Comparison of ENCODE assay signal across 26 mouse cellular contexts in genomic region chr12:40108143-40108542, GRCm38 (mm10). TPM values are rescaled to one million over a fixed set of nuclear protein-coding genes. Genes with fewer than 3 reads are reported as not detected.
DNase-seq lines count a peak whose midpoint lies in the region; ATAC-seq and TF ChIP-seq lines count a peak whose summit lies in the region.
"Had no signal": no experiment of that assay in that cellular context is flagged by ENCODE, and none has a peak within 500 bp of the region (broad histone marks: within the 10 kb centered on the region; RNA-seq: fewer than 3 reads in every experiment).

No protein-coding gene starts in this region.

- peak; percentile 97 to 99 for TF ChIP-seq EP300 in MEL (IDR thresholded peaks at IDR 0.05; ENCODE audit: low read depth in 1 of 2, low read length in 2 of 2)

- WGBS in intestine, postnatal 0 days: 47% methylated on average over 2 of the region's 2 CpGs

- intact Hi-C loops in heart, postnatal 10 days (cut with DNase I): no loop called here

- H3K9ac ChIP-seq in MEL (ENCODE audit: control insufficient read depth, low read depth, low read length, poor library complexity, severe bottlenecking): no peak overlapping the region
- no peak overlapping the region for H3K9ac ChIP-seq in intestine, postnatal 0 days (ENCODE audit: low read depth, low read length)
- H3K9ac ChIP-seq: embryonic facial prominence, embryonic 12.5 days; embryonic facial prominence, embryonic 15.5 days; forebrain, postnatal 0 days; hindbrain, embryonic 12.5 days; hindbrain, embryonic 15.5 days; intestine, embryonic 15.5 days had no signal

- ATAC-seq in common myeloid progenitor, adult 5-6 weeks (replicated peaks; ENCODE audit: low read depth, poor library complexity, severe bottlenecking): peak; percentile 99
- peak; percentile 28 for ATAC-seq in inflammation-experienced regulatory T-cells, adult 6 months
- ATAC-seq in intestine, postnatal 0 days: no peak
- ATAC-seq: forebrain, embryonic 14.5 days; forebrain, postnatal 0 days; intestine, embryonic 15.5 days had no signal

- peaks cover 13 to 16% of the 10 kb centered on the region in 2 experiments for H3K4me1 ChIP-seq in MEL (ENCODE audit: control insufficient read depth in 1 of 2, insufficient read depth in 2 of 2, low read length in 2 of 2)
- H3K4me1 ChIP-seq in intestine, postnatal 0 days (replicated peaks; ENCODE audit: control insufficient read depth, insufficient read depth, low read length): no peaks in the 10 kb centered on the region
- H3K4me1 ChIP-seq: embryonic facial prominence, embryonic 12.5 days; embryonic facial prominence, embryonic 15.5 days; hindbrain, embryonic 12.5 days; hindbrain, embryonic 15.5 days; intestine, embryonic 15.5 days had no signal

- H3K79me2 ChIP-seq in MEL (ENCODE audit: control insufficient read depth, insufficient read depth, low read length, poor library complexity): no peaks in the 10 kb centered on the region

- TF ChIP-seq RAD21 in MEL (IDR thresholded peaks at IDR 0.05; ENCODE audit: low read depth, low read length): no peak

- DNase-seq in MEL (ENCODE audit: low read depth, low spot score): peak; percentile 92
- DNase-seq in splenic B cell, adult 2 months (ENCODE audit: low read depth, low spot score): peak; percentile 24
- no peak for DNase-seq in heart, postnatal 10 days
- no peak for DNase-seq in gastrocnemius, adult 18-20 months (ENCODE audit: low spot score)
- DNase-seq: adrenal gland, adult 2 months; adrenal gland, postnatal 25 days; cerebellum, adult 11-12 months; cerebellum, adult 8-10 months; cerebellum, postnatal 10 days; cerebellum, postnatal 36 days; forebrain, postnatal 0 days; gastrocnemius, postnatal 25 days; heart, adult 2 months; heart, postnatal 4 days; kidney, adult 18-20 months had no signal

- no peaks in the 10 kb centered on the region for H3K9me3 ChIP-seq in MEL (replicated peaks; ENCODE audit: insufficient read depth, low read length)
- no peaks in the 10 kb centered on the region for H3K9me3 ChIP-seq in intestine, postnatal 0 days (ENCODE audit: control insufficient read depth)
- H3K9me3 ChIP-seq: embryonic facial prominence, embryonic 12.5 days; embryonic facial prominence, embryonic 15.5 days; hindbrain, embryonic 12.5 days; hindbrain, embryonic 15.5 days; intestine, embryonic 15.5 days had no signal

- no peak overlapping the region for H3K4me2 ChIP-seq in intestine, postnatal 0 days (replicated peaks; ENCODE audit: low read depth)
- H3K4me2 ChIP-seq: embryonic facial prominence, embryonic 12.5 days; embryonic facial prominence, embryonic 15.5 days; heart, embryonic 11.5 days; hindbrain, embryonic 12.5 days; hindbrain, embryonic 15.5 days; intestine, embryonic 15.5 days had no signal

- TF ChIP-seq POLR2A in MEL (IDR thresholded peaks at IDR 0.05; ENCODE audit: control insufficient read depth in 1 of 2, insufficient read depth in 1 of 2, low read depth in 1 of 2, low read length in 2 of 2, poor library complexity in 1 of 2): no peak

- H3K27me3 ChIP-seq in MEL (ENCODE audit: control insufficient read depth in 1 of 2, insufficient read depth in 2 of 2, low read length in 2 of 2): no peaks in the 10 kb centered on the region
- H3K27me3 ChIP-seq in splenic B cell, adult 2 months (ENCODE audit: control insufficient read depth, insufficient read depth, low read length, poor library complexity, severe bottlenecking): no peaks in the 10 kb centered on the region
- no peaks in the 10 kb centered on the region for H3K27me3 ChIP-seq in intestine, postnatal 0 days (replicated peaks; ENCODE audit: control insufficient read depth, insufficient read depth, low read length)
- H3K27me3 ChIP-seq: embryonic facial prominence, embryonic 12.5 days; embryonic facial prominence, embryonic 15.5 days; hindbrain, embryonic 12.5 days; hindbrain, embryonic 15.5 days; intestine, embryonic 15.5 days had no signal

- H3K4me3 ChIP-seq in MEL (ENCODE audit: control insufficient read depth in 1 of 2, insufficient read depth in 1 of 2, low read depth in 2 of 2, low read length in 2 of 2): no peak overlapping the region
- no peak overlapping the region for H3K4me3 ChIP-seq in intestine, postnatal 0 days (ENCODE audit: low read depth, low read length)
- H3K4me3 ChIP-seq: embryonic facial prominence, embryonic 12.5 days; embryonic facial prominence, embryonic 15.5 days; heart, adult 2 months; hindbrain, embryonic 12.5 days; hindbrain, embryonic 15.5 days; intestine, embryonic 15.5 days had no signal

- no peak for TF ChIP-seq CTCF in MEL (IDR thresholded peaks at IDR 0.05 in 2 of 3, conservative IDR thresholded peaks at IDR 0.05 in 1 of 3; ENCODE audit: control insufficient read depth in 1 of 3, insufficient read depth in 1 of 3, low read depth in 2 of 3, low read length in 3 of 3, poor library complexity in 1 of 3, severe bottlenecking in 1 of 3)
- TF ChIP-seq CTCF in intestine, postnatal 0 days (IDR thresholded peaks at IDR 0.05; ENCODE audit: low read depth): no peak

- peak overlapping the region; percentile 30; the same call in 1 of the 2 replicates for H3K27ac ChIP-seq in MEL (ENCODE audit: control insufficient read depth, low read depth, low read length)
- H3K27ac ChIP-seq in intestine, postnatal 0 days (ENCODE audit: low read depth, low read length): no peak overlapping the region
- H3K27ac ChIP-seq: embryonic facial prominence, embryonic 12.5 days; embryonic facial prominence, embryonic 15.5 days; heart, adult 2 months; hindbrain, embryonic 12.5 days; hindbrain, embryonic 15.5 days; intestine, embryonic 15.5 days had no signal

- peaks cover 0 to 19% of the 10 kb centered on the region in 2 experiments; a peak in 2 of 4 replicates for H3K36me3 ChIP-seq in MEL (ENCODE audit: control insufficient read depth in 1 of 2, insufficient read depth in 2 of 2, low read length in 2 of 2)
- H3K36me3 ChIP-seq in splenic B cell, adult 2 months (ENCODE audit: control insufficient read depth, insufficient read depth, low read length, poor library complexity, severe bottlenecking): no peaks in the 10 kb centered on the region
- H3K36me3 ChIP-seq in intestine, postnatal 0 days (ENCODE audit: control insufficient read depth, insufficient read depth): no peaks in the 10 kb centered on the region
- H3K36me3 ChIP-seq: embryonic facial prominence, embryonic 12.5 days; embryonic facial prominence, embryonic 15.5 days; hindbrain, embryonic 12.5 days; hindbrain, embryonic 15.5 days; intestine, embryonic 15.5 days had no signal

TF ChIP-seq in MEL, 35 proteins besides CTCF, POLR2A, EP300 and RAD21 (continues in another document):
- TF ChIP-seq ZC3H11A (IDR thresholded peaks at IDR 0.05; ENCODE audit: low read depth, low read length) (0 out of 2 replicates have a peak, but pooled peaks have one; percentile 8), SIN3A (IDR thresholded peaks at IDR 0.05; ENCODE audit: low read length) (peak; percentile 87), JUND (IDR thresholded peaks at IDR 0.05; ENCODE audit: low read depth, low read length) (0 out of 2 replicates have a peak, but pooled peaks have one; percentile 67), MXI1 (IDR thresholded peaks at IDR 0.05; ENCODE audit: low read depth, low read length) (peak; percentile 63; the same call in 1 of the 2 replicates), ZNF384 (IDR thresholded peaks at IDR 0.05; ENCODE audit: low read depth, low read length) (peak; percentile 79), ETS1 (IDR thresholded peaks at IDR 0.05; ENCODE audit: low read depth, low read length) (peak; percentile 98), ELF1 (IDR thresholded peaks at IDR 0.05; ENCODE audit: low read depth, low read length) (no peak), HCFC1 (IDR thresholded peaks at IDR 0.05; ENCODE audit: low read depth, low read length) (0 out of 2 replicates have a peak, but pooled peaks have one; percentile 31), TCF12 (IDR thresholded peaks at IDR 0.05; ENCODE audit: low read depth, low read length) (peak; percentile 91), RCOR1 (IDR thresholded peaks at IDR 0.05; ENCODE audit: low read depth, low read length) (peak; percentile 99), E2F4 (IDR thresholded peaks at IDR 0.05; ENCODE audit: borderline replicate concordance, low read depth, low read length) (no peak; the same call in 1 of the 2 replicates), BHLHE40 (IDR thresholded peaks at IDR 0.05; ENCODE audit: borderline replicate concordance, low read depth, low read length) (peak; percentile 83), MAX (IDR thresholded peaks at IDR 0.05; ENCODE audit: low read length) (peak; percentile 62; the same call in 1 of the 2 replicates), MEF2A (IDR thresholded peaks at IDR 0.05; ENCODE audit: extremely low read depth, insufficient replicate concordance, low read depth, low read length, poor library complexity, severe bottlenecking) (no peak), NRF1 (IDR thresholded peaks at IDR 0.05; ENCODE audit: insufficient read depth, low read depth, low read length, poor library complexity, severe bottlenecking) (no peak), MAZ (IDR thresholded peaks at IDR 0.05; ENCODE audit: low read depth, low read length) (0 out of 2 replicates have a peak, but pooled peaks have one; percentile 61), TAL1 (IDR thresholded peaks at IDR 0.05; ENCODE audit: low read length) (peak; percentile 77), MYB (IDR thresholded peaks at IDR 0.05; ENCODE audit: low read depth, low read length) (peak; percentile 87), GATA1 (IDR thresholded peaks at IDR 0.05; ENCODE audit: low read depth, low read length) (peak; percentile 95), NELFE (IDR thresholded peaks at IDR 0.05; ENCODE audit: low read depth, low read length) (no peak), ZKSCAN1 (IDR thresholded peaks at IDR 0.05; ENCODE audit: low read depth, low read length) (0 out of 2 replicates have a peak, but pooled peaks have one; percentile 26), CHD2 (IDR thresholded peaks at IDR 0.05; ENCODE audit: low read length) (no peak), ZMIZ1 (IDR thresholded peaks at IDR 0.05; ENCODE audit: low read depth, low read length) (no peak), GABPA (IDR thresholded peaks at IDR 0.05; ENCODE audit: low read depth, low read length) (peak; percentile 29; the same call in 1 of the 2 replicates), MAFK (IDR thresholded peaks at IDR 0.05; ENCODE audit: borderline replicate concordance, low read depth, low read length) (peak; percentile 89)

RNA-seq across cellular contexts. Expression of gene Scin, which starts 25.9 kb away (rescaled TPM):
- 0.04 and 0.07 TPM in 2 replicates for total RNA-seq in MEL (2012; rRNA removed)
- polyA plus RNA-seq in MEL (2012; ENCODE audit: insufficient read depth in 1 of 2, insufficient read length in 2 of 2, low read depth in 1 of 2, low replicate concordance in 2 of 2, missing spikeins in 1 of 2): under 1 TPM in 1 of 2 experiments, not detected in 1; 0.03 TPM
- total RNA-seq in common myeloid progenitor, adult 5-6 weeks (2017): 14.5 and 15.6 TPM in 2 replicates
- 1 to 10 TPM; 2.1 to 9.3 (median 3.1) TPM for polyA plus RNA-seq in inflammation-experienced regulatory T-cells, adult 6 months (2017; shearing (Covaris generic))
- 1 to 10 TPM; 2.1 to 2.6 TPM for total RNA-seq in heart, postnatal 10 days (2021)
- total RNA-seq in gastrocnemius, adult 18-20 months (2021): 1 to 10 TPM; 1.4 to 1.6 TPM
- polyA plus RNA-seq in intestine, postnatal 0 days (2015; fragmentation: Nextera tagmentation; extraction: Ambion mirVana): 29.2 and 29.3 TPM in 2 replicates
- polyA plus RNA-seq: forebrain, embryonic 11.5 days; forebrain, embryonic 14.5 days had no signal

Comparison
In these comparisons a context has a peak if more than half of its experiments do, and no peak if none do; other contexts are left out.
1. DNase-seq: peak in MEL (single experiment) and splenic B cell, adult 2 months (single experiment); none in heart, postnatal 10 days (0 of 2) and gastrocnemius, adult 18-20 months (single experiment).